Mouse (Mus musculus) limb, embryonic 10.5 days (tissue): ENCODE measurements around the gene Zcchc10. TPM values are rescaled to one million over a fixed set of nuclear protein-coding genes. Genes with fewer than 3 reads are reported as not detected.
"Not testable (repeated sequence)": the region's sequence is repeated elsewhere in the genome, so short reads cannot be mapped to it uniquely, and the experiment has no call there.

ENCODE experiments used
- DNase-seq: peaks from one replicate; pipeline ENCODE4 v3.0.0-alpha.2; 2017; ENCODE audit warnings: low spot score
- H3K27ac ChIP-seq: fragments of 300-500 bp; sonication (generic); 2 replicates; pipeline ENCODE4 v1.5.1; 2016; ENCODE audit warnings: mild to moderate bottlenecking
- H3K27me3 ChIP-seq: fragments of 300-500 bp; sonication (generic); 2 replicates; pipeline ENCODE4 v1.6.1; 2016; ENCODE audit warnings: low read depth, mild to moderate bottlenecking; ENCODE audit not compliant: poor library complexity, severe bottlenecking
- H3K36me3 ChIP-seq: fragments of 300-500 bp; sonication (generic); 2 replicates; pipeline ENCODE4 v1.6.1; 2016; ENCODE audit warnings: mild to moderate bottlenecking, moderate library complexity
- H3K4me1 ChIP-seq: fragments of 300-500 bp; sonication (generic); 2 replicates; pipeline ENCODE4 v1.6.1; 2016
- H3K4me3 ChIP-seq: fragments of 300-500 bp; sonication (generic); 2 replicates; pipeline ENCODE4 v1.5.1; 2016; ENCODE audit warnings: mild to moderate bottlenecking, moderate library complexity
- H3K9me3 ChIP-seq: fragments of 300-500 bp; sonication (generic); replicated peaks from 2 replicates; pipeline ENCODE4 v1.6.1; 2016; ENCODE audit warnings: mild to moderate bottlenecking
- WGBS: fragments of 180-500 bp; shearing (Covaris S2); methylation state at CpG from one replicate; pipeline ENCODE4 v1.1.7; 2016; 5-methylcytosine and 5-hydroxymethylcytosine counted together
- polyA plus RNA-seq: library from polyadenylated mRNA; unstranded; fragments of >200 nt; fragmentation: Nextera tagmentation; extraction: Ambion mirVana; gene quantifications from 2 replicates; pipeline ENCODE4 v1.2.1, GENCODE M21; 2016

Zcchc10 gene
- polyA plus RNA-seq, 1 experiment from 2014 or later: 23.0 TPM

GRCm38 (mm10) chr11:53331121-53331520, 6.6 kb downstream of the Zcchc10 start:
- WGBS: 91% methylated on average over 6 of the region's 6 CpGs
- Histone ChIP-seq H3K4me1 (peaks cover 5% of the 10 kb centered on the region), H3K36me3 (peaks cover 73% of the 10 kb centered on the region), H3K27me3 (no peaks in the 10 kb centered on the region), H3K27ac (no peak overlapping the region), H3K4me3 (no peak overlapping the region), H3K9me3 (no peaks in the 10 kb centered on the region)
- no peak for DNase-seq

- H3K4me1 ChIP-seq: peaks cover 5% of the 10 kb centered on the region
- 91% methylated on average over 14 of the region's 14 CpGs for WGBS
- no peaks in the 10 kb centered on the region for H3K27me3 ChIP-seq
- peaks cover 69% of the 10 kb centered on the region for H3K36me3 ChIP-seq
- H3K9me3 ChIP-seq: no peaks in the 10 kb centered on the region
- H3K27ac ChIP-seq: no peak overlapping the region
- H3K4me3 ChIP-seq: no peak overlapping the region
- no peak for DNase-seq
Measured at GRCm38 (mm10) chr11:53332076-53332680, 7.7 kb downstream of the Zcchc10 start.

DNA sequence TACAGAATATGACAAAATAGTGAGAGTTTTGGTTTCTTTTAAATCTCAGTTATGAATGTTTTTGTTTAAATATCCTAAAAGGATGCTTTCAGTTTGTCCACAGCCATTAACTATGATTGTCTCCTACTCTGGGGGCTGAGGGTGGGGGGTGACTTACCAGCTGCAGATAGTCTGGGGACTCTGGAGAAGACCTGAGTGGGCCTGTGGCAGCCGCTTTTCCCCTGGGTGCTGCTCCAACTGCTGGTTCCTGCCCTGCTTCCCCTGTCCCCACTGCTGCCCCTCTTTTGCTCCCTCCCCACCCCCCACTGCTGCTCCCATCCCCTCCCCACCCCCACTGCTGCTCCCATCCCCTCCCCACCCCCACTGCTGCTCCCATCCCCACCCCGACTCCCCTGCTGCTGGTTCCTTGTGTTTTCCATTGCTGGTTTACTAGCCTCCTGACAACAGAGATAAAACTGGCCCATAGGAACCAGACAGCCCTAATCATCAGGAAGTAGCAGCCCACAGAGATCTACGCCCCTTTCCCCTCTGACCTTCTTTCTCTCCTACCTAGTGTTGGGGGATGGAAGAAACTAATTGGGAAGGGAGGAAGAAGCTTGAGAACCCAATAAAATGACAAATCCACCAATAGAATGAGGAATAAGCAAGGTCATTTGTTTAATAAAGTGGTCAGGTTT, 11.2 kb downstream of the Zcchc10 start:
- H3K27ac ChIP-seq: no peak overlapping the region
- no peak overlapping the region for H3K4me3 ChIP-seq
- peaks cover 34% of the 10 kb centered on the region for H3K36me3 ChIP-seq
- H3K9me3 ChIP-seq: no peaks in the 10 kb centered on the region
- WGBS: 34% methylated on average over 3 of the region's 3 CpGs
- no peaks in the 10 kb centered on the region for H3K27me3 ChIP-seq
- no peak for DNase-seq
- peaks cover 5% of the 10 kb centered on the region for H3K4me1 ChIP-seq

GRCm38 (mm10) chr11:53336182-53336571, 11.7 kb downstream of the Zcchc10 start:
- no peak for DNase-seq
- Histone ChIP-seq H3K9me3 (no peaks in the 10 kb centered on the region), H3K27ac (no peak overlapping the region), H3K4me1 (peaks cover 5% of the 10 kb centered on the region), H3K27me3 (no peaks in the 10 kb centered on the region), H3K36me3 (peaks cover 29% of the 10 kb centered on the region), H3K4me3 (no peak overlapping the region)

- H3K36me3 ChIP-seq: peaks cover 21% of the 10 kb centered on the region
- no peak overlapping the region for H3K27ac ChIP-seq
- DNase-seq: no peak
- 71% methylated on average over 1 of the region's 1 CpGs for WGBS
- H3K4me3 ChIP-seq: no peak overlapping the region
- H3K4me1 ChIP-seq: peaks cover 5% of the 10 kb centered on the region
- H3K27me3 ChIP-seq: no peaks in the 10 kb centered on the region
- H3K9me3 ChIP-seq: no peaks in the 10 kb centered on the region
Measured at GRCm38 (mm10) chr11:53336924-53337323, 12.4 kb downstream of the Zcchc10 start.

- 74% methylated on average over 8 of the region's 8 CpGs for WGBS
- Histone ChIP-seq H3K4me1 (peaks cover 8% of the 10 kb centered on the region), H3K27me3 (no peaks in the 10 kb centered on the region)
Measured at GRCm38 (mm10) chr11:53337684-53338083, 13.2 kb downstream of the Zcchc10 start.

DNA sequence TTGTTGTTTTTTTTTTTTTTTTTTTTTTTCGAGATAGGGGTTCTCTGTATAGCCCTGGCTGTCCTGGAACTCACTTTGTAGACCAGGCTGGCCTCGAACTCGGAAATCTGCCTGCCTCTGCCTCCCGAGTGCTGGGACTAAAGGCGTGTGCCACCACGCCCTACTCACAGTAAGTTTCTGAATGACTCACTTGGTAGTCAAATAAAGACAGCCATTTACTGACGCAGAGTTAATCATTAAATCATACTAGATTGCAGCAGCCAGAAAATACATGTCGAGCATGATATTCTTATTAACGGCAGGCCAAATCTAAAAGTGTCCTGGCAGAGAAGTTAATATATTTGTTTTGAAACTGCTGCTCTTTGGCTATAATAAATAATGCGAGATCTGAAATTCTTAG, 16.5 kb downstream of the Zcchc10 start:
- not testable (repeated sequence) for H3K4me3 ChIP-seq, H3K27me3 ChIP-seq, DNase-seq, H3K27ac ChIP-seq, H3K9me3 ChIP-seq, H3K36me3 ChIP-seq
- WGBS: 93% methylated on average over 10 of the region's 10 CpGs
- H3K4me1 ChIP-seq: peaks cover 10% of the 10 kb centered on the region; the same call in 1 of the 2 replicates

More at GRCm38 (mm10) chr11:53337684-53338083, 13.2 kb downstream of the Zcchc10 start:
- no peak overlapping the region for H3K4me3 ChIP-seq
- H3K27ac ChIP-seq: no peak overlapping the region
- H3K9me3 ChIP-seq: no peaks in the 10 kb centered on the region
- peaks cover 13% of the 10 kb centered on the region for H3K36me3 ChIP-seq
- no peak for DNase-seq

GRCm38 (mm10) chr11:53342711-53343110, 18.2 kb downstream of the Zcchc10 start:
- H3K27me3 ChIP-seq: no peaks in the 10 kb centered on the region
- DNase-seq: no peak
- H3K9me3 ChIP-seq: no peaks in the 10 kb centered on the region
- peaks cover 10% of the 10 kb centered on the region; the same call in 1 of the 2 replicates for H3K4me1 ChIP-seq
- WGBS: 72% methylated on average over 5 of the region's 5 CpGs
- H3K4me3 ChIP-seq: no peak overlapping the region
- H3K27ac ChIP-seq: no peak overlapping the region
- H3K36me3 ChIP-seq: no peaks in the 10 kb centered on the region

- WGBS: 17% methylated on average over 5 of the region's 5 CpGs
- no peak overlapping the region for H3K27ac ChIP-seq
- H3K4me1 ChIP-seq: peaks cover 10% of the 10 kb centered on the region; the same call in 1 of the 2 replicates
- H3K36me3 ChIP-seq: no peaks in the 10 kb centered on the region
- no peak overlapping the region for H3K4me3 ChIP-seq
- H3K27me3 ChIP-seq: no peaks in the 10 kb centered on the region
- DNase-seq: no peak
- H3K9me3 ChIP-seq: no peaks in the 10 kb centered on the region
Measured at GRCm38 (mm10) chr11:53345328-53345727, 20.8 kb downstream of the Zcchc10 start.

- Histone ChIP-seq H3K4me1 (peaks cover 10% of the 10 kb centered on the region; the same call in 1 of the 2 replicates), H3K27ac (no peak overlapping the region), H3K27me3 (no peaks in the 10 kb centered on the region), H3K9me3 (no peaks in the 10 kb centered on the region), H3K4me3 (no peak overlapping the region), H3K36me3 (no peaks in the 10 kb centered on the region)
- DNase-seq: no peak
- WGBS: 20% methylated on average over 2 of the region's 2 CpGs
Measured at GRCm38 (mm10) chr11:53345738-53346137, 21.3 kb downstream of the Zcchc10 start.

- peak within 1 kb of the TSS; percentile 98 for H3K27ac ChIP-seq
- peaks cover 9% of the 10 kb centered on the region for H3K4me1 ChIP-seq
- under 1% methylated on average over 126 of the region's 127 CpGs for WGBS
Measured at GRCm38 (mm10) chr11:53350291-53351223, 26.1 kb downstream of the Zcchc10 start, which contains the start of gene Aff4. TSS of gene Aff4 (plus strand) at chr11:53350833.

DNA sequence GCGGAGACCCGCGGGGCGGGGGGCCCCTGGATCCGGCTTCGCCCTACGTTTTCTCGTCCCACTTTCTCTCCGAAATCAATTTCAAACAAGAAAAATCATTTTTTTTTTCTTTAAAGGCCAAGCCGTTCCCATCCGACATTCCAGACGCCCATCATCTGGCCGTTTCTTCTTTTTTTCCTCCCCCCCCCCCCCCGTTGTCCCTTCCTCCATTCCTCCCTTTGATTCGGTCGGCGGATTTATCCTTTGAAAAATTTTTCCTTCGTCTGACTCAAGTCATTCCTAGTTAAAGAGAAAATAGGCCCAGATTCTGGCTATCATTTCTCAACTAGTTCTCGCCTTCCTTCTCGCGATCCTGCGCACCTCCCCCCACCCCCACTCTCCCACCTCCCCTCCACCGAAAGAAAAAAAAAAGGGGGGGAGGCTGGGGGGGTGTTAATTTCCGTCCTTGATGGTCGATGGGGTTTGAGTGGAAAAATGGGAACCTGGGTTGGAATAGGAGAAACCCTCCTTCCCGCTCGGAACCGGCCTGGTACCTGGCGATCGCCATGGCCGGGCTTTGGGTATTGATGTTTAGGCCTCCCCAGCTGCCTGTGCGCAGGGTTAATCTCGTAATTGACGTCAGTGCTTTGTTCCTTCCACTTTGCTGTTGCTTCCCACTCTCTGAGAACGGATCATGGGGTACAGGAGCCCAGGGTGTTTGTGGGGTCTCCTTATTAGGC, 26.9 kb downstream of the Zcchc10 start:
- H3K4me1 ChIP-seq: peaks cover 6% of the 10 kb centered on the region
- no peaks in the 10 kb centered on the region for H3K27me3 ChIP-seq
- peak overlapping the region; percentile 93 for H3K4me3 ChIP-seq
- peak; percentile 76 for DNase-seq
- under 1% methylated on average over 35 of the region's 35 CpGs for WGBS
- H3K27ac ChIP-seq: peak overlapping the region; percentile 98
- H3K36me3 ChIP-seq: peaks cover 25% of the 10 kb centered on the region
- H3K9me3 ChIP-seq: no peaks in the 10 kb centered on the region

More at GRCm38 (mm10) chr11:53350291-53351223, 26.1 kb downstream of the Zcchc10 start, which contains the start of gene Aff4:
- DNase-seq: peak; percentile 92
- no peaks in the 10 kb centered on the region for H3K9me3 ChIP-seq
- peaks cover 17% of the 10 kb centered on the region for H3K36me3 ChIP-seq
- H3K4me3 ChIP-seq: peak within 1 kb of the TSS; percentile 93
- H3K27me3 ChIP-seq: no peaks in the 10 kb centered on the region
